Mouse (Mus musculus) brain, embryonic 14.5 days (tissue): Measurements from ENCODE around the gene Slc22a12.

Experiments used
- CTCF ChIP-seq: fragments of 200-500 bp; IDR thresholded peaks from 2 replicates; pipeline ENCODE4 v1.5.1; 2012; ENCODE audit warnings: inconsistent platforms, mild to moderate bottlenecking, moderate library complexity, borderline replicate concordance; ENCODE audit not compliant: insufficient read depth, insufficient read length; ENCODE audit errors: extremely low read depth
- POLR2A ChIP-seq: fragments of 200-500 bp; IDR thresholded peaks from 2 replicates; pipeline ENCODE4 v1.6.1; 2012; ENCODE audit warnings: mild to moderate bottlenecking, inconsistent platforms, borderline replicate concordance; ENCODE audit not compliant: poor library complexity, insufficient read depth, insufficient read length, severe bottlenecking; ENCODE audit errors: extremely low read depth

GRCm38 (mm10) chr19:6502543-6503319 is 40.1 kb downstream of the Slc22a12 start:
- no peak for TF ChIP-seq POLR2A
- no peak for TF ChIP-seq CTCF
